Mouse (Mus musculus): ENCODE results near the gene Vasp. TPM values are rescaled to one million over a fixed set of nuclear protein-coding genes. Genes with fewer than 3 reads are reported as not detected.

The Vasp gene
- polyA plus RNA-seq, 1 experiment = 325 TPM

GRCm38 (mm10) chr7:19279052-19279451 is 7.4 kb upstream of the Vasp start:
- Histone ChIP-seq H3K27ac (ENCODE audit: control insufficient read depth, insufficient read depth, low read length) (no peak overlapping the region), H3K27me3 (ENCODE audit: control insufficient read depth, insufficient read depth, low read length) (peaks cover 16% of the 10 kb centered on the region), H3K4me1 (replicated peaks; ENCODE audit: control insufficient read depth, insufficient read depth, low read length) (peaks cover 10% of the 10 kb centered on the region), H3K36me3 (ENCODE audit: control insufficient read depth, insufficient read depth, low read length) (no peaks in the 10 kb centered on the region), H3K4me3 (ENCODE audit: control insufficient read depth, insufficient read depth, low read length) (no peak overlapping the region)
- TF ChIP-seq POLR2A (IDR thresholded peaks at IDR 0.05; ENCODE audit: control insufficient read depth, extremely low read depth, insufficient read depth, low read length, poor library complexity) (no peak), CTCF (IDR thresholded peaks at IDR 0.05; ENCODE audit: borderline replicate concordance, control insufficient read depth, extremely low read depth, insufficient read depth, low read length, poor library complexity) (no peak)
- WGBS = 9% methylated on average over 34 of the region's 34 CpGs
- no peak for DNase-seq

GRCm38 (mm10) chr7:19276253-19276652 is 4.6 kb upstream of the Vasp start:
- WGBS = 64% methylated on average over 4 of the region's 4 CpGs
- H3K4me3 ChIP-seq (ENCODE audit: control insufficient read depth, insufficient read depth, low read length) = no peak overlapping the region
- H3K27me3 ChIP-seq (ENCODE audit: control insufficient read depth, insufficient read depth, low read length) = peaks cover 5% of the 10 kb centered on the region; the same call in 1 of the 2 replicates
- TF ChIP-seq CTCF (IDR thresholded peaks at IDR 0.05; ENCODE audit: borderline replicate concordance, control insufficient read depth, extremely low read depth, insufficient read depth, low read length, poor library complexity) = no peak
- TF ChIP-seq POLR2A (IDR thresholded peaks at IDR 0.05; ENCODE audit: control insufficient read depth, extremely low read depth, insufficient read depth, low read length, poor library complexity) = no peak
- DNase-seq = no peak
- peaks cover 6% of the 10 kb centered on the region for H3K4me1 ChIP-seq (replicated peaks; ENCODE audit: control insufficient read depth, insufficient read depth, low read length)
- no peaks in the 10 kb centered on the region for H3K36me3 ChIP-seq (ENCODE audit: control insufficient read depth, insufficient read depth, low read length)
- H3K27ac ChIP-seq (ENCODE audit: control insufficient read depth, insufficient read depth, low read length) = no peak overlapping the region

DNA sequence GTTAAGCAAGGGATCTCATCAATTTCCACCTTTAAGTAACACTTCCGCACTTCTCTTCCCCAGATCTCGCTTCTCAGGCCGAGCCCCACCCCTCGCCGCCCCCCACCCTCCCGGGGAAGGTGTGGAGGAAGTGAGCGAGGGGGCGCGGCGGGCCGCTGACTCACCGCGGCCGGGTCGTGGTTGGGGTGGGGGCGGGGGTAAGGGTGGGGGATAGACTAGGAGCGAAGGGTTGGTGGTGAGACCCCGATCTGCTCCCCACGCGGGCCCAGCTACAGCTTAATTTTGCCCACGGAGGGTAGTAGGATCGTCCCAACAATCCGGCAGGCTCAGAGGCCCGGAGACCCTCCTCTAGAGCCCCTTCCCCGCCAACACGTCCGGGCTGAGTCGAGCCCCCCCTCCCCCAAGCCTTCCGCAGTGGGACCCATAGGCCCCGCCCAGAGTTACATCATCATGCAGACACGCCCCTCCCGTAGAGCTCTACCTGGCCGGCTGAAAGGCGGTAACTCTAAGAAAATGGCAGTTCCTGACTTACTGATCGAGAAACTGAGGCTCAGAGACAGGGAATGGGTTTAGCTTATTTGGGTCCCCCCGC is 652 bp upstream of the Vasp start:
- H3K36me3 ChIP-seq (ENCODE audit: control insufficient read depth, insufficient read depth, low read length) = no peaks in the 10 kb centered on the region
- TF ChIP-seq POLR2A (IDR thresholded peaks at IDR 0.05; ENCODE audit: control insufficient read depth, extremely low read depth, insufficient read depth, low read length, poor library complexity) (peak; percentile 31; the same call in 1 of the 2 replicates), CTCF (IDR thresholded peaks at IDR 0.05; ENCODE audit: borderline replicate concordance, control insufficient read depth, extremely low read depth, insufficient read depth, low read length, poor library complexity) (no peak)

DNA sequence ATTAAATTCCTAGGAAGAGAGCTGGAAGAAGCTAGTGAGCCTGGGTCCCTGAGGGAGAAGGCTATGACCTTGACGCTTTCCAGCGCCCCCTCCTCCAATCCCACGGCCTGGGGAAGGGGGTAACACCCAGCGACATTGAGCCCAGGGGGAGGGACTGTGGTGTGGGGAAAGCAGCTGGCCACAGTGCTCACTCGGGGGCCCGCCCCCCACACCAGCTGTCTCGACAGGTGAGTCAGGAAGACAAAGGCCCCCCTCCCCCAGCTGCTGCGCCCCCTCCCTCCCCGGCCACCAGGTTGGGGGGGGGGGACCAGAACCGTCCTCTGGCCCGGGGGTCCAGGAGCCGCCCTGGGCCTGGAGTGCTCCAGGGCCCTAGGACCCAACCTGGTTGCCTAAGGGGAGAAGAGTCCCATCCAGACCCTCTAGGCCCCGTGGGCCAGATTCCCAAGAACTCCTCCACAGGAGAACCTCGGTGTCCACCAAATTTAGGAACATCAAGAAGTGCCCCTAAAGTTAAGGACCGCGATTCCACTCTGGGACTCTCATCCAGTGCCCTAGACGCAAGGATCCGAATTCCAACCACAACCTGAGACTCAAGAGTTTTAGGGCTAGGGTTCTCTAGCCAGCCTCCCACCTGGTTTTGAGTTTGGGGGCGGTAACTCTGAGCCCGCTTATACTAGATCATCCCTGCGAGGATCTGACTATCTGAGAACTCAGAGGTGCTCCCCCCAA is 944 bp downstream of the Vasp start:
- H3K4me1 ChIP-seq (replicated peaks; ENCODE audit: control insufficient read depth, insufficient read depth, low read length) = peaks cover 46% of the 10 kb centered on the region
- WGBS = under 1% methylated on average over 21 of the region's 21 CpGs
- peak; percentile 52 for DNase-seq
- H3K27ac ChIP-seq (ENCODE audit: control insufficient read depth, insufficient read depth, low read length) = peak overlapping the region; percentile 77
- H3K36me3 ChIP-seq (ENCODE audit: control insufficient read depth, insufficient read depth, low read length) = no peaks in the 10 kb centered on the region
- no peak for TF ChIP-seq CTCF (IDR thresholded peaks at IDR 0.05; ENCODE audit: borderline replicate concordance, control insufficient read depth, extremely low read depth, insufficient read depth, low read length, poor library complexity)
- H3K4me3 ChIP-seq (ENCODE audit: control insufficient read depth, insufficient read depth, low read length) = peak overlapping the region; percentile 90
- no peaks in the 10 kb centered on the region for H3K27me3 ChIP-seq (ENCODE audit: control insufficient read depth, insufficient read depth, low read length)

More for the DNA sequence above, 652 bp upstream of the Vasp start:
- Histone ChIP-seq H3K4me1 (replicated peaks; ENCODE audit: control insufficient read depth, insufficient read depth, low read length) (peaks cover 30% of the 10 kb centered on the region), H3K4me3 (ENCODE audit: control insufficient read depth, insufficient read depth, low read length) (peak overlapping the region; percentile 90), H3K27me3 (ENCODE audit: control insufficient read depth, insufficient read depth, low read length) (no peaks in the 10 kb centered on the region), H3K27ac (ENCODE audit: control insufficient read depth, insufficient read depth, low read length) (peak overlapping the region; percentile 83)
- peak; percentile 90 for DNase-seq
- 2% methylated on average over 36 of the region's 36 CpGs for WGBS

GRCm38 (mm10) chr7:19269721-19270441 is 1.7 kb downstream of the Vasp start:
- TF ChIP-seq POLR2A (IDR thresholded peaks at IDR 0.05; ENCODE audit: control insufficient read depth, extremely low read depth, insufficient read depth, low read length, poor library complexity) (no peak), CTCF (IDR thresholded peaks at IDR 0.05; ENCODE audit: borderline replicate concordance, control insufficient read depth, extremely low read depth, insufficient read depth, low read length, poor library complexity) (no peak)
- Histone ChIP-seq H3K27ac (ENCODE audit: control insufficient read depth, insufficient read depth, low read length) (peak overlapping the region; percentile 77; the same call in 1 of the 2 replicates), H3K27me3 (ENCODE audit: control insufficient read depth, insufficient read depth, low read length) (no peaks in the 10 kb centered on the region), H3K4me1 (replicated peaks; ENCODE audit: control insufficient read depth, insufficient read depth, low read length) (peaks cover 53% of the 10 kb centered on the region), H3K36me3 (ENCODE audit: control insufficient read depth, insufficient read depth, low read length) (no peaks in the 10 kb centered on the region), H3K4me3 (ENCODE audit: control insufficient read depth, insufficient read depth, low read length) (peak overlapping the region; percentile 90)
- peak; percentile 27 for DNase-seq
- 3% methylated on average over 19 of the region's 19 CpGs for WGBS

- WGBS = 9% methylated on average over 10 of the region's 10 CpGs
- no peak for TF ChIP-seq POLR2A (IDR thresholded peaks at IDR 0.05; ENCODE audit: control insufficient read depth, extremely low read depth, insufficient read depth, low read length, poor library complexity)
- TF ChIP-seq CTCF (IDR thresholded peaks at IDR 0.05; ENCODE audit: borderline replicate concordance, control insufficient read depth, extremely low read depth, insufficient read depth, low read length, poor library complexity) = no peak
- Histone ChIP-seq H3K27ac (ENCODE audit: control insufficient read depth, insufficient read depth, low read length) (peak overlapping the region; percentile 74; the same call in 1 of the 2 replicates), H3K27me3 (ENCODE audit: control insufficient read depth, insufficient read depth, low read length) (no peaks in the 10 kb centered on the region), H3K4me3 (ENCODE audit: control insufficient read depth, insufficient read depth, low read length) (peak overlapping the region; percentile 27), H3K36me3 (ENCODE audit: control insufficient read depth, insufficient read depth, low read length) (peaks cover 4% of the 10 kb centered on the region; the same call in 1 of the 2 replicates), H3K4me1 (replicated peaks; ENCODE audit: control insufficient read depth, insufficient read depth, low read length) (peaks cover 54% of the 10 kb centered on the region)
- no peak for DNase-seq
Measured at GRCm38 (mm10) chr7:19268993-19269681, 2.5 kb downstream of the Vasp start.

Data from thymus, adult 2 months (tissue).